Mouse (Mus musculus) limb, embryonic 11.5 days (tissue): Measurements from ENCODE around the gene Wipi2. TPM values are rescaled to one million over a fixed set of nuclear protein-coding genes. Genes with fewer than 3 reads are reported as not detected.
A peak's percentile ranks its signal among the peaks of the same experiment; 100 is the strongest.

Source experiments
- ATAC-seq: fragments of 200-750 bp; cut with Nextera tagmentation; 2 replicates; pipeline ENCODE4 v1.8.0; 2017; ENCODE audit warnings: low read depth; ENCODE audit not compliant: insufficient number of reproducible peaks, low FRiP score, low TSS enrichment
- DNase-seq: peaks from one replicate; pipeline ENCODE4 v3.0.0-alpha.2; 2015; ENCODE audit warnings: low spot score
- H3K27ac ChIP-seq: fragments of 300-500 bp; sonication (generic); replicated peaks from 2 replicates; pipeline ENCODE4 v1.5.1; 2014; ENCODE audit warnings: low read depth, mild to moderate bottlenecking, low read length
- H3K27me3 ChIP-seq: fragments of 300-500 bp; sonication (generic); 2 replicates; pipeline ENCODE4 v1.6.1; 2014; ENCODE audit warnings: mild to moderate bottlenecking, low read length, mixed read lengths; ENCODE audit not compliant: control insufficient read depth, insufficient read depth
- H3K36me3 ChIP-seq: fragments of 300-500 bp; sonication (generic); 2 replicates; pipeline ENCODE4 v1.6.1; 2014; ENCODE audit warnings: mild to moderate bottlenecking, low read length, moderate library complexity, mixed read lengths; ENCODE audit not compliant: control insufficient read depth, insufficient read depth
- H3K4me1 ChIP-seq: fragments of 300-500 bp; sonication (generic); 2 replicates; pipeline ENCODE4 v1.6.1; 2014; ENCODE audit warnings: low read length, mixed read lengths; ENCODE audit not compliant: control insufficient read depth, insufficient read depth
- H3K4me2 ChIP-seq: fragments of 300-500 bp; sonication (generic); 2 replicates; pipeline ENCODE4 v1.6.1; 2014; ENCODE audit warnings: low read depth, mild to moderate bottlenecking, moderate library complexity; ENCODE audit not compliant: severe bottlenecking
- H3K4me3 ChIP-seq: fragments of 300-500 bp; sonication (generic); 2 replicates; pipeline ENCODE4 v1.5.1; 2014; ENCODE audit warnings: low read depth, low read length
- H3K9ac ChIP-seq: fragments of 300-500 bp; sonication (generic); 2 replicates; pipeline ENCODE4 v1.6.1; 2014; ENCODE audit warnings: mild to moderate bottlenecking, low read length
- H3K9me3 ChIP-seq: fragments of 300-500 bp; sonication (generic); 2 replicates; pipeline ENCODE4 v1.6.1; 2016; ENCODE audit warnings: low read length; ENCODE audit not compliant: control insufficient read depth
- WGBS: fragments of 180-500 bp; shearing (Covaris S2); extraction: QIAGEN DNeasy Blood & Tissue Kit; methylation state at CpG from one replicate; pipeline ENCODE4 v1.1.7; 2014; 5-methylcytosine and 5-hydroxymethylcytosine counted together
- polyA plus RNA-seq: library from polyadenylated mRNA; unstranded; fragments of >200 nt; fragmentation: Nextera tagmentation; extraction: Ambion mirVana; gene quantifications from 2 replicates; pipeline ENCODE4 v1.2.1, GENCODE M21; 2014

Gene Wipi2
- polyA plus RNA-seq, 1 experiment from 2014 or later = 62.4 TPM

DNA sequence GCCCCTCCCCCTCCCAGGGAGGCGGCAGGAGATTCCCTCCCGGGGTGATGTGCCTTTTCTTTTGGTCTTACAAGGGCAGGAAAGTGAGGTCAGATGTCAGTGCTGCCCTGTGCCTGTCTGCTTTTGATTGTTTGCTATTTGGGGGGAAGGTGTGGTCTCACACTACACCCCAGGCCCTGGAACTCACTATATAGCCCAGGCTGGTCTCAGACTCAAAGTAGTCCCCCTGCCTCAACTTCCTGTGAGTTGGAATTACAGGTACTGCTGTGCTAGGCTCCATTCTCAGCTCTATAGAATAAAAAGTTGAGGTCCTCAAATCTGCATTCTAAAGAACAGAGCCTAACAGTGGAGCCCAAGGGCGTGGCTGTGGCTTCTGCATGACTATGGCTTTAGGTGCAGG is 40.4 kb downstream of the Wipi2 start:
- Histone ChIP-seq H3K27ac (no peak overlapping the region), H3K9me3 (no peaks in the 10 kb centered on the region), H3K27me3 (no peaks in the 10 kb centered on the region), H3K4me1 (no peaks in the 10 kb centered on the region), H3K4me2 (no peak overlapping the region), H3K9ac (no peak overlapping the region), H3K4me3 (no peak overlapping the region), H3K36me3 (peaks cover 24% of the 10 kb centered on the region)
- WGBS = 53% methylated on average over 3 of the region's 3 CpGs
- no peak for DNase-seq
- no peak for ATAC-seq

DNA sequence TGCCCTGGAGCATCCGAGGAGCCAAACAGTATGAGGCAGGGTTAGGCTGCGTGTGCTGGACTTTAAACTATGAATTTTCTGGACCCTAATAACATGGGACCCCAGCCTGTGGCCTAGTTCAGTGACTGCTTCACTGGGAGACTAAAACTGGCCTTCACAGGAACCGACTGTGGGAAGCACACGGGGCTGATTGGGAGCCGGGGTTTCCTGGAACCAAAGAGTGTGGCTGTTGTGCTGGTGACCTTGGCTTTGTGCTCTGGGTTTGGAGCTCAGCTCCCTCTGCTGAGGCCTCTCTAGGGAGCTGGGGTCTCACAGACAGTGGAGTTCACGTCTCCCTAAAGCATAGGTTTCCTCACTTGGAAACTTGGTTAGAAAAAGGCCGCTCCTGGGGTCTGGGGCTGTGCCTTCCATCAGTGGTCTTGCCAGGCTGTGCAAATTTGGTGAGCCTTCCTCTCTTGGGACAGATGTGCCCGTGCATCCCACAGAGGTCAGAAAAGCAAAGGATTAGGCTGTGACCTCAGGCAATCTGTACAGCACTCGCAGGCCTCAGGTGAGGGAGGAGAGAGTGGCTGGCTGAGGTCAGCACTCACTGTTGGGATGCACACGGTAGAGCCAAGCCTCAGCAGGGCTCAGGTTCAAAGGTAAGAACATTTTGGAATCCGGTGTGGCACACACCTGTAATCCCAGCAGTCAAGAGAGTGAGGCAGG is 41.2 kb downstream of the Wipi2 start:
- Histone ChIP-seq H3K9me3 (no peaks in the 10 kb centered on the region), H3K36me3 (peaks cover 24% of the 10 kb centered on the region), H3K9ac (no peak overlapping the region), H3K27me3 (no peaks in the 10 kb centered on the region), H3K27ac (no peak overlapping the region), H3K4me3 (no peak overlapping the region), H3K4me1 (no peaks in the 10 kb centered on the region), H3K4me2 (no peak overlapping the region)
- WGBS = 88% methylated on average over 11 of the region's 11 CpGs
- no peak for DNase-seq
- ATAC-seq = no peak

DNA sequence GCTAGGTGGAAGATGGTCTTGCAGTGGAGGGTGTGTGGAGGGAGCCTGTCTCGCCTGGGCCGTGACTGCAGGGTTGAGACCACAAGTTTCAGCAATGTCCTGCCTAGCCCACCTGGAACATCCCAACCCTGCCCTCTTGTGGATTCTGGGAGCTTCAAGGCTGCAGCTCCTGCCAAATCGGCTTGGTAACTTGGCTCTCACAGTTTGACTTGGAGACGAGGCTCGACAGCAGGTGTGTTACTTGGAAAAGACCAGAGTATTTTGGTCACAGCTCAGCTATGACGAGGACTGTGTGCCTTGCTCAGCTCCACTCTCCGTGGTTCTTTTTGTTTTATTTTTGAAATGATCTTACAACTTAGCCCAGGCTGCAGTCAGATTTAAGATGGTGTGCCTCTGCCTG is 42.2 kb downstream of the Wipi2 start:
- DNase-seq (no peak), ATAC-seq (no peak)
- H3K9me3 ChIP-seq = no peaks in the 10 kb centered on the region
- peaks cover 18% of the 10 kb centered on the region for H3K36me3 ChIP-seq
- no peak overlapping the region for H3K4me2 ChIP-seq
- no peaks in the 10 kb centered on the region for H3K4me1 ChIP-seq
- H3K9ac ChIP-seq = no peak overlapping the region
- 78% methylated on average over 7 of the region's 7 CpGs for WGBS
- no peak overlapping the region for H3K27ac ChIP-seq
- no peak overlapping the region for H3K4me3 ChIP-seq
- no peaks in the 10 kb centered on the region for H3K27me3 ChIP-seq

DNA sequence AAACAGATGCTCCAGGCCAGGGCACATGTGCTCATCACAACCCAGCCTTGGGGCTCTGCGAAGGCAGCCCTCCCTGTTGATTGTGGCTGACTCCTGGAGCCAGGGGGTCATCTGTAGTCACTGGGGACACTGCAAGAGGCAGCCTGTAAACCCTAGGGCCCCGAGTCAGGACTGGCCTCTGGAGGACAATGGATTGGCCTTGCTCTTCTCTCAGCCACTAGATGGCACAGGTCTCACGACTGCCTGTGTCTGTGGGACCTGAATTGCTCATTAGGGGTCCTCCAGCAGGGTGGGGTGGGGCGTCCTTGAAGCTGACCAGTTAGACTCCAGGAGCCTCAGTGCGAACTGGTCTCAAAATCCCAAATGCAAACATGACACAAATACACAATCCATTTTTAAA is 45.6 kb downstream of the Wipi2 start:
- Histone ChIP-seq H3K36me3 (no peaks in the 10 kb centered on the region), H3K27ac (no peak overlapping the region), H3K27me3 (no peaks in the 10 kb centered on the region), H3K4me2 (no peak overlapping the region), H3K9ac (no peak overlapping the region), H3K4me1 (no peaks in the 10 kb centered on the region), H3K4me3 (no peak overlapping the region), H3K9me3 (no peaks in the 10 kb centered on the region)
- DNase-seq (peak; percentile 31), ATAC-seq (no peak)
- WGBS = 25% methylated on average over 5 of the region's 5 CpGs

DNA sequence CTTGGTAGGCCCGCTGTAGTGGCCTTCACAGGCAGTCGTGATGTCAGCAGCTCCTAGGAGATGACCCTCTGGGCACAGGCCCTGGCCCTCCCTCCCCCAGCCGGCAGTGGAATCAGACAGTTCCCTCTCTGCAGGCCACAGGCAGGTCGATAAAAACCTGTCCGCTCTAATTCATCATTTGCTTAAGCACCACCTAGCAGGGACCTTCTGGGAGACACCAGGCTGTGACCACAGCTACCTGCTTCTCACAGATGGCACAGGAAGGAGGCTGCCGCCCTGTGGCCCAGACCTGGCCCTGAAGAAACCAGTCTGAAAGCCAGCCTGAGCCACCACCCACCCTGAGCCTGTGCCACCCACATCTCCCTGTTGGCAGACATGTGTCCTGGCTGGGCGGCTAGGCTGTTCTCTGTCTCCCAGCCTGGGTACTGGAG is 50.7 kb downstream of the Wipi2 start:
- no peaks in the 10 kb centered on the region for H3K36me3 ChIP-seq
- DNase-seq (no peak), ATAC-seq (no peak)
- no peak overlapping the region for H3K27ac ChIP-seq
- H3K4me1 ChIP-seq = no peaks in the 10 kb centered on the region
- H3K9ac ChIP-seq = no peak overlapping the region
- 69% methylated on average over 7 of the region's 7 CpGs for WGBS
- no peaks in the 10 kb centered on the region for H3K9me3 ChIP-seq
- no peaks in the 10 kb centered on the region for H3K27me3 ChIP-seq
- H3K4me3 ChIP-seq = no peak overlapping the region
- H3K4me2 ChIP-seq = no peak overlapping the region

DNA sequence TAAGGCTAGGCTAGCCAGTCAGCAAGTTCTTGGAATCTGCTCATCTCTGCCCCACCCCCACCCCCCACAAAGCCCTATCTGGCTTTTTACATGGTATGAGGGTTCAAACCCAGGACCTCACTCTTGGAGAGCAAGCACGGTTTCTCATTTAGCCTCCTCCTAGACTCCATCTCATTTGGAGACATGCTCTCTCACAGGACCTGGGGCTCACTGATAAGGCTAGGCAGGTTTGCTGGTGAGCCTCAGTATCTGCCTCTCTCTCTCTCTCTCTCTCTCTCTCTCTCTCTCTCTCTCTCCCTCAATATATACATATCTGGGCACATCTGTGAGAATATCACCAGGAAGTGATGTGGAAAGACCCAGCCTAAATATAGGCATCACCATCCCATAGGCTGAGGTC is 51.6 kb downstream of the Wipi2 start:
- ATAC-seq (no peak), DNase-seq (no peak)
- Histone ChIP-seq H3K4me1 (no peaks in the 10 kb centered on the region), H3K9me3 (no peaks in the 10 kb centered on the region; the same call in 1 of the 2 replicates), H3K27ac (no peak overlapping the region), H3K4me3 (no peak overlapping the region), H3K4me2 (no peak overlapping the region), H3K9ac (no peak overlapping the region), H3K27me3 (no peaks in the 10 kb centered on the region), H3K36me3 (no peaks in the 10 kb centered on the region)
- 79% methylated on average over 1 of the region's 1 CpGs for WGBS

DNA sequence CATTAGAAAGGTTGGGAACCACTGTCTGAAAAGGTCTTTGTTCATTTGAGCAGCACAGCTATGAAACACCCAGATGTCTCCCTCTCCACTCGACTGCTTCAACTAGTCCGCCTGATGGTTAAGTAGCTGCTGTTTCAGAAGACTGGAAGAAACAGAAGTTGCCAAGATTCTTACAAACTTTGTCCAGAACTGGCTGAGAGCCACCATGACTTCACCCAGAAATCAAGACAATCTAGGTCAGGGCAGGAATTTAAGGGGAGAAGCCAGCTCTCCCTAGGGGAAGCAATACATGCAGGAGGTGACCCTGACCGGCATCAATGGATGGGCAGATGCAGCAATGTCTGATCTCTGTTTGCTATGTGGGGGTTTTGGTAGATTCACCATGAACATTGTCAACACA is 54.4 kb downstream of the Wipi2 start:
- 88% methylated on average over 3 of the region's 3 CpGs for WGBS
- H3K27me3 ChIP-seq = no peaks in the 10 kb centered on the region
- ATAC-seq = no peak
- H3K9ac ChIP-seq = no peak overlapping the region
- H3K4me3 ChIP-seq = no peak overlapping the region
- no peaks in the 10 kb centered on the region for H3K4me1 ChIP-seq
- H3K36me3 ChIP-seq = no peaks in the 10 kb centered on the region
- DNase-seq = no peak
- no peak overlapping the region for H3K27ac ChIP-seq
- no peaks in the 10 kb centered on the region; the same call in 1 of the 2 replicates for H3K9me3 ChIP-seq
- H3K4me2 ChIP-seq = no peak overlapping the region

DNA sequence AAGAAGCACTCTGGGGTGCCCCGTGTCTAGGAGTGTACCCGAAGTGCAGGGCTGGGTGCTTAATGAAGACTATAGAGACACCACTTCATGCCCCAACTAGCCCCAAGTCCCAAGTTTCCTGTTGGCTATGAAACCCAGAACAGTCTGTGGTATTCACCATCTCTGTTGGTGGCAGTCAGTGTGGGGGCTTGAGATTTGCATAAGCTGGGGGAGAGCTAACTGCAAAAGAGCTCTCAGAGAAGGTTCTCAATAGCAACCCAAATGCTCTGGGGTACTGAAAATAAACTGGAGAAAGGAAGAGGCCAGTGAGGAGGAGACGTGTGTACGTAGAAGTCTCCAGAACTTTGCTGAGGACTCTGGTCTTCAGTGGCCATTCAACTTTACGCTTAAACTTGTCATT is 55.0 kb downstream of the Wipi2 start:
- DNase-seq (no peak), ATAC-seq (no peak)
- Histone ChIP-seq H3K36me3 (no peaks in the 10 kb centered on the region), H3K4me2 (no peak overlapping the region), H3K9ac (no peak overlapping the region), H3K9me3 (no peaks in the 10 kb centered on the region; the same call in 1 of the 2 replicates), H3K4me1 (no peaks in the 10 kb centered on the region), H3K27me3 (no peaks in the 10 kb centered on the region), H3K27ac (no peak overlapping the region), H3K4me3 (no peak overlapping the region)
- 90% methylated on average over 5 of the region's 5 CpGs for WGBS

DNA sequence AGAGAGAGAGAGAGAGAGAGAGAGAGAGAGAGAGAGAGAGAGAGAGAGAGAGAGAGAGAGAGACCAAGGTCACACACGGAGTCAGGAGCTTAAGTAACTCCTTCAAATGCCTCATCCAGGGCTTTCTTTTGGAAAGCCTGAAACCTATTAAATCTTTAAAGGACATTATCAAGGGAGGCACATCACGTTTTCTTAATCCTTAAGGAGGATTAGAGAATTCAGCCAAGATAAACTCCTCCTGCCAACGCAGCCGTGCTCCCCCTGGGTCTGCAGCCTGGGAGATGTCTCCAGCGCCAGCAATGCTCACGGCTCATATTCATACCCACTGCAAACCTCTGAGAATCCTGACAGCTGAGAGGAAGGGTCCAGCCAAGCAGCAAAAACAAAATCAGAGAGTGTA is 61.4 kb downstream of the Wipi2 start:
- no peak overlapping the region for H3K9ac ChIP-seq
- WGBS = 63% methylated on average over 6 of the region's 6 CpGs
- H3K4me3 ChIP-seq = no peak overlapping the region
- no peaks in the 10 kb centered on the region for H3K36me3 ChIP-seq
- no peaks in the 10 kb centered on the region for H3K4me1 ChIP-seq
- no peaks in the 10 kb centered on the region; the same call in 1 of the 2 replicates for H3K9me3 ChIP-seq
- ATAC-seq = no peak
- H3K27me3 ChIP-seq = no peaks in the 10 kb centered on the region
- DNase-seq = no peak
- H3K27ac ChIP-seq = no peak overlapping the region
- no peak overlapping the region for H3K4me2 ChIP-seq
